Mouse (Mus musculus) lung, embryonic 14.5 days (tissue): Measurements from ENCODE around the gene Ldhd. TPM values are rescaled to one million over a fixed set of nuclear protein-coding genes. Genes with fewer than 3 reads are reported as not detected.

Experiments
- ATAC-seq: fragments of 200-750 bp; cut with Nextera tagmentation; 2 replicates; pipeline ENCODE4 v1.8.0; 2017; ENCODE audit warnings: mild to moderate bottlenecking, moderate TSS enrichment, moderate library complexity; ENCODE audit not compliant: insufficient read depth
- DNase-seq: peaks from one replicate; pipeline ENCODE4 v3.0.0-alpha.2; 2015
- H3K27ac ChIP-seq: fragments of 300-500 bp; sonication (generic); 2 replicates; pipeline ENCODE4 v1.5.1; 2014; ENCODE audit warnings: low read depth, mild to moderate bottlenecking, moderate library complexity
- H3K27me3 ChIP-seq: fragments of 300-500 bp; sonication (generic); 2 replicates; pipeline ENCODE4 v1.6.1; 2014; ENCODE audit warnings: low read length, control low read depth; ENCODE audit not compliant: insufficient read depth
- H3K36me3 ChIP-seq: fragments of 300-500 bp; sonication (generic); 2 replicates; pipeline ENCODE4 v1.6.1; 2014; ENCODE audit warnings: control low read depth; ENCODE audit not compliant: insufficient read depth
- H3K4me1 ChIP-seq: fragments of 300-500 bp; sonication (generic); 2 replicates; pipeline ENCODE4 v1.6.1; 2014; ENCODE audit warnings: antibody characterized with exemption, control low read depth; ENCODE audit not compliant: insufficient read depth
- H3K4me2 ChIP-seq: fragments of 300-500 bp; sonication (generic); 2 replicates; pipeline ENCODE4 v1.6.1; 2014; ENCODE audit warnings: mild to moderate bottlenecking
- H3K4me3 ChIP-seq: fragments of 300-500 bp; sonication (generic); 2 replicates; pipeline ENCODE4 v1.5.1; 2014; ENCODE audit warnings: low read depth, low read length
- H3K9ac ChIP-seq: fragments of 300-500 bp; sonication (generic); 2 replicates; pipeline ENCODE4 v1.6.1; 2014
- H3K9me3 ChIP-seq: fragments of 300-500 bp; sonication (generic); 2 replicates; pipeline ENCODE4 v1.6.1; 2016; ENCODE audit warnings: low read depth, low read length, control low read depth
- CTCF ChIP-seq: IDR thresholded peaks from 2 replicates; pipeline ENCODE4 v1.5.1; 2016; ENCODE audit warnings: antibody characterized with exemption, low read depth
- WGBS: fragments of 180-500 bp; shearing (Covaris S2); extraction: QIAGEN DNeasy Blood & Tissue Kit; methylation state at CpG from one replicate; pipeline ENCODE4 v1.1.7; 2014; 5-methylcytosine and 5-hydroxymethylcytosine counted together
- polyA plus RNA-seq: library from polyadenylated mRNA; unstranded; fragments of >200 nt; fragmentation: Nextera tagmentation; extraction: Ambion mirVana; gene quantifications from 2 replicates; pipeline ENCODE4 v1.2.1, GENCODE M21; 2014

Gene Ldhd
- polyA plus RNA-seq, 1 experiment from 2014 or later, result 0.30 TPM

DNA sequence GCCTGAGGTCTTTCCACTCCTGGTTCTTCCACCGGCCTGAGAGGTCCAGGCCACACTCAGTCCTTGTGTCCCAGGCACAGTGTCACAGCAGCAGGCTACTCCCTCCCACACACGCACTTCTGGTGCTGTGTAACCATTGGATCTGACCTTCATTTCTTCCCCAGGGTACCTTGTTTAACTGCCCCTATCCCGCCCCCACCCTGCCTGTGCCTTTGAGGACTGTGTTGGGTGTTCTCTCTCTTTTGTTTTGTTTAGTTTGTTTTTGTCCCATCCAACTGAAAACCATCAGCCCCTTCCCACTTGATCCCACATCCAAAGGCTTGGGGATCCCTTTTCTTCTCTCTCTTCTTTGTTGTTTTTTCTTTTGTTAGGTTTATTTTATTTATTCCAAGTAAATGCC lies 8.1 kb downstream of the Ldhd start:
- no peaks in the 10 kb centered on the region for H3K4me1 ChIP-seq
- DNase-seq (no peak), ATAC-seq (no peak)

GRCm38 (mm10) chr8:111619936-111620335 lies 10.2 kb downstream of the Ldhd start:
- DNase-seq, result no peak
- WGBS, result 59% methylated on average over 1 of the region's 1 CpGs
- H3K4me1 ChIP-seq, result no peaks in the 10 kb centered on the region
- TF ChIP-seq CTCF, result no peak
- no peak for ATAC-seq
- H3K9me3 ChIP-seq, result no peaks in the 10 kb centered on the region
- H3K4me2 ChIP-seq, result no peak overlapping the region
- H3K36me3 ChIP-seq, result peaks cover 24% of the 10 kb centered on the region; the same call in 1 of the 2 replicates
- no peaks in the 10 kb centered on the region for H3K27me3 ChIP-seq
- no peak overlapping the region for H3K27ac ChIP-seq
- H3K4me3 ChIP-seq, result no peak overlapping the region
- H3K9ac ChIP-seq, result no peak overlapping the region

More for the DNA sequence above, 8.1 kb downstream of the Ldhd start:
- Histone ChIP-seq H3K9me3 (no peaks in the 10 kb centered on the region), H3K27ac (no peak overlapping the region), H3K4me3 (no peak overlapping the region), H3K27me3 (no peaks in the 10 kb centered on the region), H3K4me2 (no peak overlapping the region), H3K9ac (no peak overlapping the region), H3K36me3 (peaks cover 26% of the 10 kb centered on the region; the same call in 1 of the 2 replicates)
- WGBS, result 84% methylated on average over 3 of the region's 3 CpGs
- TF ChIP-seq CTCF, result no peak

DNA sequence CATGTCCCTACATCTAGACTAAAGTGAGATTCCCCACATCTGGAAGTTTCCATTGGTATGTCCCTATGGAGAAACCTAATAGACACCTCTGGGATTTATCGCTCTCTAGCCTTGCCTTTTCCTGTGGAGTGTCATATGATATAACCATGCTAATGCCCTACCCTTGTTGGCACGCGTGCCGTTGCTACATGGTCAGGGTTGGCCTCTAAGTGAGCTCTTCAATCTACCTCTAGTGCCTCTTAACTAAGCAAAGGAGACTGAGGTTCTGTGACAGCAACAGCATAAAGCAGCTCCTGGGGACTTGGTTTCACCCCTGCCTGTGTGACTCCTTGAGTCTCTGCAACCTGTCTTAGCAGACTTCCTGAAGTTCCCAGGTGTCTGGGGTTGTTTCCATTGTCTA lies 11.9 kb downstream of the Ldhd start:
- 77% methylated on average over 4 of the region's 4 CpGs for WGBS
- Histone ChIP-seq H3K27ac (no peak overlapping the region), H3K9ac (no peak overlapping the region), H3K4me2 (no peak overlapping the region), H3K4me1 (no peaks in the 10 kb centered on the region), H3K9me3 (no peaks in the 10 kb centered on the region), H3K36me3 (peaks cover 26% of the 10 kb centered on the region; the same call in 1 of the 2 replicates), H3K27me3 (no peaks in the 10 kb centered on the region), H3K4me3 (no peak overlapping the region)
- TF ChIP-seq CTCF, result no peak
- ATAC-seq (no peak), DNase-seq (no peak)

- WGBS, result 47% methylated on average over 6 of the region's 6 CpGs
- DNase-seq (no peak), ATAC-seq (no peak)
- no peak overlapping the region for H3K27ac ChIP-seq
- no peak overlapping the region for H3K4me2 ChIP-seq
- H3K4me1 ChIP-seq, result no peaks in the 10 kb centered on the region
- no peak overlapping the region for H3K4me3 ChIP-seq
- H3K9me3 ChIP-seq, result no peaks in the 10 kb centered on the region
- H3K36me3 ChIP-seq, result peaks cover 23% of the 10 kb centered on the region; the same call in 1 of the 2 replicates
- H3K27me3 ChIP-seq, result no peaks in the 10 kb centered on the region
- no peak overlapping the region for H3K9ac ChIP-seq
- no peak for TF ChIP-seq CTCF
Measured at GRCm38 (mm10) chr8:111617812-111618211, 12.4 kb downstream of the Ldhd start.

- Histone ChIP-seq H3K9me3 (no peaks in the 10 kb centered on the region), H3K27ac (peak overlapping the region; percentile 63), H3K4me1 (no peaks in the 10 kb centered on the region), H3K36me3 (peaks cover 22% of the 10 kb centered on the region), H3K27me3 (no peaks in the 10 kb centered on the region), H3K9ac (no peak overlapping the region), H3K4me2 (no peak overlapping the region), H3K4me3 (no peak overlapping the region)
- 70% methylated on average over 6 of the region's 6 CpGs for WGBS
- TF ChIP-seq CTCF, result no peak
- ATAC-seq, result peak; percentile 49; the same call in 1 of the 2 replicates
- no peak for DNase-seq
Measured at GRCm38 (mm10) chr8:111614786-111615701, 15.1 kb downstream of the Ldhd start.

DNA sequence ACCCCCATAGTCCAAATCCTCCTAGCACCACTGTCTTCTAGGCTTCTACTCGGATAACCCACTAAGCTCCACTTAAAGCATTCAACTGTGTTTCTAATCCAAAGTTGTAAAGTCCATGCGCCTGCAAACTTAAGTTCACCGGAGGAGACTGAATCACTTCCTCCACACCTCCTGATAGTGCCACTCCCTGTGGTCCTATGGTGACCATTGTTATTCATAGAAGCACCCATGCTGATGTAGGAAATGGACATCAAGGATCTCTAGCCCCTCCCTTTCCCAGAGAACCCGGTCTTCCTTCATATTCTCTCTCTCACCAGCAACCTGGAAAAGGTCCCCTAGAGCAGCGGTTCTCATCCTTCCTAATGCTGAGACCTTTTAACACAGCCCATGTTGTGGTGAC lies 17.0 kb downstream of the Ldhd start:
- Histone ChIP-seq H3K4me2 (no peak overlapping the region), H3K9ac (no peak overlapping the region), H3K4me1 (no peaks in the 10 kb centered on the region), H3K4me3 (no peak overlapping the region), H3K27ac (no peak overlapping the region), H3K27me3 (no peaks in the 10 kb centered on the region), H3K36me3 (peaks cover 18% of the 10 kb centered on the region), H3K9me3 (no peaks in the 10 kb centered on the region)
- DNase-seq (no peak), ATAC-seq (no peak)
- no peak for TF ChIP-seq CTCF
- 80% methylated on average over 5 of the region's 5 CpGs for WGBS

DNA sequence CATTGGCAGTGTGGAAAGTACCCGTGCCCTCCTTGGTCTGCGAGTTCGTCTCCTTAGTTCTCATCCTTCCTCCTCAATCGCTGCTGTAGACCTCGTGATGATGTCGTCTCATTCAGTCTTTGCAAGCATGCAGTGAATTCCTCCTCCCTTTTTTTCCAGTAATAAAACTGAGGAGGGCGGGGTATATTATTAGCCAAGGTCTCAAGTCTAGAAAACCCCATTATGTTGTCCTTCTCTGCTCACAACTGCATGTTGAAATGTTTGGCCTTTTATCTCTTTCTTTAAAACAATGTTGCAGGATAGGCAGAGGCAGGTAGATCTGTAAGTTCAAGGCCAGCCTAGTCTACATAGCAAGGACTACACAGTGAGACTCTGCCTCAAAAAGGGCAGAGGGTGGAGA lies 22.8 kb downstream of the Ldhd start:
- no peak overlapping the region for H3K27ac ChIP-seq
- WGBS, result 90% methylated on average over 7 of the region's 7 CpGs
- H3K27me3 ChIP-seq, result no peaks in the 10 kb centered on the region
- no peak overlapping the region for H3K4me2 ChIP-seq
- peaks cover 9% of the 10 kb centered on the region for H3K36me3 ChIP-seq
- no peak overlapping the region for H3K9ac ChIP-seq
- H3K4me1 ChIP-seq, result no peaks in the 10 kb centered on the region
- H3K9me3 ChIP-seq, result no peaks in the 10 kb centered on the region
- H3K4me3 ChIP-seq, result no peak overlapping the region
- DNase-seq (no peak), ATAC-seq (no peak)
- TF ChIP-seq CTCF, result no peak
